Mouse (Mus musculus) adrenal gland, adult 2 months (tissue): ENCODE results near the gene Krt31. TPM values are rescaled to one million over a fixed set of nuclear protein-coding genes. Genes with fewer than 3 reads are reported as not detected.

Experiments used
- DNase-seq: peaks from one replicate; pipeline ENCODE4 v3.0.0; 2021
- polyA plus RNA-seq: library from polyadenylated mRNA; depleted of rRNA; stranded (reverse); fragments of >200 nt; gene quantifications from 2 replicates; pipeline ENCODE4 v1.2.3, GENCODE M21; 2012; rRNA removed
- total RNA-seq, 2 experiments: library from RNA; stranded (reverse); gene quantifications; 2 replicates each; pipeline ENCODE4 v1.2.3; 2021

Krt31 gene
- total and polyA plus RNA-seq, 3 experiments, result not detected

- no peak for DNase-seq
Measured at GRCm38 (mm10) chr11:100006624-100007023, 43.7 kb downstream of the Krt31 start.

GRCm38 (mm10) chr11:100005905-100006304 lies 44.4 kb downstream of the Krt31 start:
- no peak for DNase-seq

- peak; percentile 31 for DNase-seq
Measured at GRCm38 (mm10) chr11:100004846-100005245, 45.5 kb downstream of the Krt31 start.

GRCm38 (mm10) chr11:99999091-99999490 lies 51.3 kb downstream of the Krt31 start:
- no peak for DNase-seq

Other genes with a start within 250 kb of the Krt31 start
- not detected for gene Gm11554, start 246.1 kb downstream of the Krt31 start, total RNA-seq
- gene Gm11554, start 246.1 kb downstream of the Krt31 start, polyA plus RNA-seq, result not detected in 2 replicates
- gene Krtap4-13, start 240.7 kb downstream of the Krt31 start, total RNA-seq, result not detected
- gene Krtap4-13, start 240.7 kb downstream of the Krt31 start, polyA plus RNA-seq, result not detected in 2 replicates
- gene Gm11564, start 234.9 kb downstream of the Krt31 start, total RNA-seq, result not detected
- not detected in 2 replicates for gene Gm11564, start 234.9 kb downstream of the Krt31 start, polyA plus RNA-seq
- not detected for gene 2300003K06Rik, start 212.5 kb downstream of the Krt31 start, total RNA-seq
- gene 2300003K06Rik, start 212.5 kb downstream of the Krt31 start, polyA plus RNA-seq, result not detected in 2 replicates
- gene Krtap4-16, start 198.9 kb downstream of the Krt31 start, total RNA-seq, result not detected
- not detected in 2 replicates for gene Krtap4-16, start 198.9 kb downstream of the Krt31 start, polyA plus RNA-seq
- not detected for gene Gm11568, start 192.6 kb downstream of the Krt31 start, total RNA-seq
- not detected in 2 replicates for gene Gm11568, start 192.6 kb downstream of the Krt31 start, polyA plus RNA-seq
- not detected for gene Gm11559, start 186.1 kb downstream of the Krt31 start, total RNA-seq
- not detected in 2 replicates for gene Gm11559, start 186.1 kb downstream of the Krt31 start, polyA plus RNA-seq
- gene Krtap9-1, start 177.2 kb downstream of the Krt31 start, total RNA-seq, result not detected
- not detected in 2 replicates for gene Krtap9-1, start 177.2 kb downstream of the Krt31 start, polyA plus RNA-seq
- not detected for gene Gm11567, start 171.4 kb downstream of the Krt31 start, total RNA-seq
- gene Gm11567, start 171.4 kb downstream of the Krt31 start, polyA plus RNA-seq, result not detected in 2 replicates
- not detected for gene Krtap31-1, start 142.6 kb downstream of the Krt31 start, total RNA-seq
- gene Krtap31-1, start 142.6 kb downstream of the Krt31 start, polyA plus RNA-seq, result not detected in 2 replicates
- gene Gm11565, start 135.8 kb downstream of the Krt31 start, total RNA-seq, result not detected
- not detected in 2 replicates for gene Gm11565, start 135.8 kb downstream of the Krt31 start, polyA plus RNA-seq
- gene Krtap31-2, start 114.3 kb downstream of the Krt31 start, total RNA-seq, result not detected
- gene Krtap31-2, start 114.3 kb downstream of the Krt31 start, polyA plus RNA-seq, result not detected in 2 replicates
- gene Krtap9-5, start 102.1 kb downstream of the Krt31 start, total RNA-seq, result not detected
- not detected in 2 replicates for gene Krtap9-5, start 102.1 kb downstream of the Krt31 start, polyA plus RNA-seq
- gene Krtap29-1, start 71.5 kb downstream of the Krt31 start, total RNA-seq, result not detected
- gene Krtap29-1, start 71.5 kb downstream of the Krt31 start, polyA plus RNA-seq, result not detected in 2 replicates
- not detected for gene Krtap16-1, start 64.0 kb downstream of the Krt31 start, total RNA-seq
- not detected in 2 replicates for gene Krtap16-1, start 64.0 kb downstream of the Krt31 start, polyA plus RNA-seq
- gene Krtap17-1, start 56.6 kb downstream of the Krt31 start, total RNA-seq, result not detected
- not detected in 2 replicates for gene Krtap17-1, start 56.6 kb downstream of the Krt31 start, polyA plus RNA-seq
- gene Krt33a, start 34.3 kb downstream of the Krt31 start, total RNA-seq, result not detected
- not detected in 2 replicates for gene Krt33a, start 34.3 kb downstream of the Krt31 start, polyA plus RNA-seq
- not detected for gene Krt33b, start 20.7 kb downstream of the Krt31 start, total RNA-seq
- not detected in 2 replicates for gene Krt33b, start 20.7 kb downstream of the Krt31 start, polyA plus RNA-seq
- not detected for gene Krt34, start 9.0 kb downstream of the Krt31 start, total RNA-seq
- gene Krt34, start 9.0 kb downstream of the Krt31 start, polyA plus RNA-seq, result not detected in 2 replicates
- gene Krt32, start 37.7 kb upstream of the Krt31 start, total RNA-seq, result not detected
- not detected in 2 replicates for gene Krt32, start 37.7 kb upstream of the Krt31 start, polyA plus RNA-seq
- gene Krt35, start 45.7 kb upstream of the Krt31 start, total RNA-seq, result not detected
- gene Krt35, start 45.7 kb upstream of the Krt31 start, polyA plus RNA-seq, result not detected in 2 replicates
- under 1 TPM; 0.28 to 0.43 TPM for gene Krt36, start 55.1 kb upstream of the Krt31 start, total RNA-seq
- gene Krt36, start 55.1 kb upstream of the Krt31 start, polyA plus RNA-seq, result 0.31 and 0.50 TPM in 2 replicates
- gene Krt13, start 71.0 kb upstream of the Krt31 start, total RNA-seq, result not detected
- gene Krt13, start 71.0 kb upstream of the Krt31 start, polyA plus RNA-seq, result not detected in 2 replicates
- gene Krt15, start 85.4 kb upstream of the Krt31 start, total RNA-seq, result not detected
- not detected in 2 replicates for gene Krt15, start 85.4 kb upstream of the Krt31 start, polyA plus RNA-seq
- 1 to 10 TPM; 6.1 to 8.6 TPM for gene Krt19, start 98.1 kb upstream of the Krt31 start, total RNA-seq
- gene Krt19, start 98.1 kb upstream of the Krt31 start, polyA plus RNA-seq, result 2.6 and 4.4 TPM in 2 replicates
- not detected for gene Krt9, start 142.7 kb upstream of the Krt31 start, total RNA-seq
- not detected in 2 replicates for gene Krt9, start 142.7 kb upstream of the Krt31 start, polyA plus RNA-seq
- gene Krt14, start 157.0 kb upstream of the Krt31 start, total RNA-seq, result under 1 TPM in 1 of 2 experiments, not detected in 1; 0.52 TPM
- 0.12 and 0.13 TPM in 2 replicates for gene Krt14, start 157.0 kb upstream of the Krt31 start, polyA plus RNA-seq
- not detected for gene Krt16, start 198.4 kb upstream of the Krt31 start, total RNA-seq
- gene Krt16, start 198.4 kb upstream of the Krt31 start, polyA plus RNA-seq, result not detected in 2 replicates
- not detected for gene Krt17, start 210.5 kb upstream of the Krt31 start, total RNA-seq
- gene Krt17, start 210.5 kb upstream of the Krt31 start, polyA plus RNA-seq, result not detected in 2 replicates
- gene Krt42, start 219.3 kb upstream of the Krt31 start, total RNA-seq, result not detected
- gene Krt42, start 219.3 kb upstream of the Krt31 start, polyA plus RNA-seq, result 0.12 TPM in 1 of 2 replicates, not detected in the other